Mouse (Mus musculus) stomach, embryonic 15.5 days (tissue): ENCODE measurements around the gene Lrrn4cl. TPM values are rescaled to one million over a fixed set of nuclear protein-coding genes. Genes with fewer than 3 reads are reported as not detected.

Source experiments
- ATAC-seq: fragments of 200-750 bp; cut with Nextera tagmentation; 2 replicates; pipeline ENCODE4 v1.8.0; 2017; ENCODE audit warnings: low read depth, moderate number of reproducible peaks, moderate TSS enrichment; ENCODE audit not compliant: insufficient read depth, low FRiP score
- H3K27ac ChIP-seq: fragments of 300-500 bp; sonication (generic); 2 replicates; pipeline ENCODE4 v1.5.1; 2015; ENCODE audit warnings: mild to moderate bottlenecking, inconsistent platforms
- H3K27me3 ChIP-seq: fragments of 300-500 bp; sonication (generic); replicated peaks from 2 replicates; pipeline ENCODE4 v1.6.1; 2015; ENCODE audit warnings: inconsistent platforms
- H3K36me3 ChIP-seq: fragments of 300-500 bp; sonication (generic); 2 replicates; pipeline ENCODE4 v1.6.1; 2015; ENCODE audit warnings: inconsistent platforms
- H3K4me1 ChIP-seq: fragments of 300-500 bp; sonication (generic); 2 replicates; pipeline ENCODE4 v1.6.1; 2015; ENCODE audit warnings: inconsistent platforms
- H3K4me2 ChIP-seq: fragments of 300-500 bp; sonication (generic); 2 replicates; pipeline ENCODE4 v1.6.1; 2015; ENCODE audit warnings: mild to moderate bottlenecking, inconsistent platforms
- H3K4me3 ChIP-seq: fragments of 300-500 bp; sonication (generic); replicated peaks from 2 replicates; pipeline ENCODE4 v1.5.1; 2015; ENCODE audit warnings: inconsistent platforms
- H3K9ac ChIP-seq: fragments of 300-500 bp; sonication (generic); 2 replicates; pipeline ENCODE4 v1.6.1; 2015; ENCODE audit warnings: inconsistent platforms
- H3K9me3 ChIP-seq: fragments of 300-500 bp; sonication (generic); 2 replicates; pipeline ENCODE4 v1.6.1; 2016; ENCODE audit warnings: inconsistent platforms
- WGBS: fragments of 180-500 bp; shearing (Covaris S2); methylation state at CpG from one replicate; pipeline ENCODE4 v1.1.7; 2015; 5-methylcytosine and 5-hydroxymethylcytosine counted together
- polyA plus RNA-seq: library from polyadenylated mRNA; unstranded; fragments of >200 nt; fragmentation: Nextera tagmentation; extraction: Ambion mirVana; gene quantifications from 2 replicates; pipeline ENCODE4 v1.2.1, GENCODE M21; 2015

The Lrrn4cl gene
- polyA plus RNA-seq, 1 experiment from 2014 or later: 1.6 TPM

GRCm38 (mm10) chr19:8839908-8840791 lies 10.4 kb upstream of the Lrrn4cl start:
- H3K36me3 ChIP-seq: no peaks in the 10 kb centered on the region; the same call in 1 of the 2 replicates
- H3K4me3 ChIP-seq: peak overlapping the region; percentile 49
- peaks cover 20% of the 10 kb centered on the region for H3K4me1 ChIP-seq
- H3K27ac ChIP-seq: no peak overlapping the region
- H3K9me3 ChIP-seq: no peaks in the 10 kb centered on the region
- H3K9ac ChIP-seq: peak overlapping the region; percentile 30; the same call in 1 of the 2 replicates
- no peaks in the 10 kb centered on the region for H3K27me3 ChIP-seq
- H3K4me2 ChIP-seq: peak overlapping the region; percentile 75
- peak; percentile 70 for ATAC-seq
- 26% methylated on average over 29 of the region's 29 CpGs for WGBS

GRCm38 (mm10) chr19:8841012-8841411 lies 9.6 kb upstream of the Lrrn4cl start:
- H3K9me3 ChIP-seq: no peaks in the 10 kb centered on the region
- H3K4me2 ChIP-seq: peak overlapping the region; percentile 75
- H3K9ac ChIP-seq: 0 out of 2 replicates have a peak overlapping the region, but pooled peaks have one; percentile 30
- H3K4me3 ChIP-seq: peak overlapping the region; percentile 49
- no peak for ATAC-seq
- WGBS: 92% methylated on average over 7 of the region's 7 CpGs
- no peaks in the 10 kb centered on the region for H3K27me3 ChIP-seq
- peaks cover 20% of the 10 kb centered on the region for H3K4me1 ChIP-seq
- H3K27ac ChIP-seq: no peak overlapping the region
- H3K36me3 ChIP-seq: peaks cover 4% of the 10 kb centered on the region

GRCm38 (mm10) chr19:8842961-8843360 lies 7.6 kb upstream of the Lrrn4cl start:
- 87% methylated on average over 6 of the region's 6 CpGs for WGBS

GRCm38 (mm10) chr19:8844371-8845129 lies 6.0 kb upstream of the Lrrn4cl start:
- Histone ChIP-seq H3K4me2 (no peak overlapping the region), H3K27me3 (no peaks in the 10 kb centered on the region), H3K27ac (no peak overlapping the region), H3K36me3 (peaks cover 12% of the 10 kb centered on the region), H3K9me3 (no peaks in the 10 kb centered on the region), H3K4me3 (no peak overlapping the region), H3K9ac (no peak overlapping the region), H3K4me1 (peaks cover 14% of the 10 kb centered on the region)
- WGBS: 64% methylated on average over 5 of the region's 5 CpGs
- no peak for ATAC-seq

More at GRCm38 (mm10) chr19:8842961-8843360, 7.6 kb upstream of the Lrrn4cl start:
- Histone ChIP-seq H3K27ac (no peak overlapping the region), H3K36me3 (peaks cover 12% of the 10 kb centered on the region), H3K4me1 (peaks cover 20% of the 10 kb centered on the region), H3K4me3 (no peak overlapping the region), H3K4me2 (no peak overlapping the region), H3K27me3 (no peaks in the 10 kb centered on the region), H3K9me3 (no peaks in the 10 kb centered on the region), H3K9ac (no peak overlapping the region)
- ATAC-seq: no peak

GRCm38 (mm10) chr19:8848356-8848755 lies 2.2 kb upstream of the Lrrn4cl start:
- no peaks in the 10 kb centered on the region for H3K27me3 ChIP-seq
- H3K9ac ChIP-seq: no peak overlapping the region
- H3K27ac ChIP-seq: no peak overlapping the region
- no peak for ATAC-seq
- H3K4me2 ChIP-seq: no peak overlapping the region
- WGBS: 70% methylated on average over 5 of the region's 5 CpGs
- 0 out of 2 replicates have a peak, but pooled peaks cover 9% of the 10 kb centered on the region for H3K4me1 ChIP-seq
- no peak overlapping the region for H3K4me3 ChIP-seq
- H3K36me3 ChIP-seq: peaks cover 12% of the 10 kb centered on the region
- H3K9me3 ChIP-seq: no peaks in the 10 kb centered on the region

GRCm38 (mm10) chr19:8851639-8852038 lies 1.1 kb downstream of the Lrrn4cl start:
- 50% methylated on average over 7 of the region's 7 CpGs for WGBS

GRCm38 (mm10) chr19:8852236-8852928 lies 1.8 kb downstream of the Lrrn4cl start:
- Histone ChIP-seq H3K4me3 (no peak overlapping the region), H3K4me1 (0 out of 2 replicates have a peak, but pooled peaks cover 9% of the 10 kb centered on the region), H3K27ac (no peak overlapping the region), H3K4me2 (no peak overlapping the region), H3K9ac (no peak overlapping the region), H3K9me3 (no peaks in the 10 kb centered on the region), H3K27me3 (no peaks in the 10 kb centered on the region), H3K36me3 (no peaks in the 10 kb centered on the region)
- no peak for ATAC-seq
- 56% methylated on average over 10 of the region's 10 CpGs for WGBS

More at GRCm38 (mm10) chr19:8851639-8852038, 1.1 kb downstream of the Lrrn4cl start:
- H3K9me3 ChIP-seq: no peaks in the 10 kb centered on the region
- no peak for ATAC-seq
- no peak overlapping the region for H3K4me2 ChIP-seq
- no peak overlapping the region for H3K9ac ChIP-seq
- H3K36me3 ChIP-seq: 0 out of 2 replicates have a peak, but pooled peaks cover 1% of the 10 kb centered on the region
- H3K4me3 ChIP-seq: no peak overlapping the region
- H3K27ac ChIP-seq: no peak overlapping the region
- no peaks in the 10 kb centered on the region for H3K27me3 ChIP-seq
- H3K4me1 ChIP-seq: 0 out of 2 replicates have a peak, but pooled peaks cover 9% of the 10 kb centered on the region

- 0 out of 2 replicates have a peak, but pooled peaks cover 9% of the 10 kb centered on the region for H3K4me1 ChIP-seq
- no peak overlapping the region for H3K4me3 ChIP-seq
- H3K27ac ChIP-seq: no peak overlapping the region
- H3K36me3 ChIP-seq: no peaks in the 10 kb centered on the region
- no peak for ATAC-seq
- no peaks in the 10 kb centered on the region for H3K27me3 ChIP-seq
- no peaks in the 10 kb centered on the region for H3K9me3 ChIP-seq
- H3K4me2 ChIP-seq: no peak overlapping the region
- no peak overlapping the region for H3K9ac ChIP-seq
- 76% methylated on average over 3 of the region's 3 CpGs for WGBS
These were observed 2.5 kb downstream of the Lrrn4cl start for GRCm38 (mm10) chr19:8853117-8853516.

GRCm38 (mm10) chr19:8857689-8858088 lies 7.1 kb downstream of the Lrrn4cl start:
- H3K9ac ChIP-seq: no peak overlapping the region
- H3K36me3 ChIP-seq: no peaks in the 10 kb centered on the region
- H3K27me3 ChIP-seq: no peaks in the 10 kb centered on the region
- no peaks in the 10 kb centered on the region for H3K9me3 ChIP-seq
- H3K27ac ChIP-seq: no peak overlapping the region
- ATAC-seq: no peak
- H3K4me1 ChIP-seq: no peaks in the 10 kb centered on the region
- H3K4me2 ChIP-seq: no peak overlapping the region
- H3K4me3 ChIP-seq: no peak overlapping the region
- WGBS: 40% methylated on average over 4 of the region's 4 CpGs

GRCm38 (mm10) chr19:8859018-8859417 lies 8.4 kb downstream of the Lrrn4cl start:
- WGBS: 15% methylated on average over 1 of the region's 1 CpGs

GRCm38 (mm10) chr19:8864265-8864664 lies 13.7 kb downstream of the Lrrn4cl start:
- ATAC-seq: no peak
- H3K4me1 ChIP-seq: no peaks in the 10 kb centered on the region
- no peaks in the 10 kb centered on the region for H3K9me3 ChIP-seq
- WGBS: 81% methylated on average over 6 of the region's 6 CpGs
- no peaks in the 10 kb centered on the region for H3K27me3 ChIP-seq
- no peak overlapping the region for H3K27ac ChIP-seq
- H3K4me3 ChIP-seq: no peak overlapping the region
- H3K9ac ChIP-seq: no peak overlapping the region
- H3K4me2 ChIP-seq: no peak overlapping the region
- H3K36me3 ChIP-seq: no peaks in the 10 kb centered on the region

More at GRCm38 (mm10) chr19:8859018-8859417, 8.4 kb downstream of the Lrrn4cl start:
- no peak for ATAC-seq
- Histone ChIP-seq H3K36me3 (no peaks in the 10 kb centered on the region), H3K4me1 (no peaks in the 10 kb centered on the region), H3K4me3 (no peak overlapping the region), H3K9ac (no peak overlapping the region), H3K4me2 (no peak overlapping the region), H3K27me3 (no peaks in the 10 kb centered on the region), H3K9me3 (no peaks in the 10 kb centered on the region), H3K27ac (no peak overlapping the region)
